25 mouse cellular contexts compared by ENCODE assay signal in genomic region chr14:58392055-58392726, GRCm38 (mm10).
DNase-seq lines count a peak whose midpoint lies in the region; TF ChIP-seq lines count a peak whose summit lies in the region.
"Had no signal": no experiment of that assay in that cellular context is flagged by ENCODE, and none has a peak within 500 bp of the region (broad histone marks: within the 10 kb centered on the region; RNA-seq: fewer than 3 reads in every experiment).

No protein-coding gene starts in this region.

- TF ChIP-seq CTCF in lung, adult 2 months (IDR thresholded peaks at IDR 0.05; ENCODE audit: insufficient read depth, low read length), result no peak

- WGBS in lung, adult 2 months, result 74% methylated on average over 9 of the region's 9 CpGs

- intact Hi-C loops in heart, postnatal 14 days (cut with DNase I), result no loop called here
- intact Hi-C loops in left cerebral cortex, postnatal 25 days (cut with DNase I), result no loop called here

- no peak for TF ChIP-seq POLR2A in lung, adult 2 months (IDR thresholded peaks at IDR 0.05; ENCODE audit: borderline replicate concordance, extremely low read depth, low read depth, low read length)

- no peak overlapping the region for H3K4me3 ChIP-seq in lung, adult 2 months (replicated peaks; ENCODE audit: extremely low read depth, low read depth, low read length)
- H3K4me3 ChIP-seq: forebrain, embryonic 15.5 days; heart, embryonic 15.5 days; hindbrain, embryonic 13.5 days; liver, embryonic 15.5 days; neural tube, embryonic 15.5 days had no signal

- DNase-seq in heart, adult 11 months, result peak; percentile 70
- DNase-seq in heart, postnatal 14 days, result no peak
- DNase-seq in left cerebral cortex, postnatal 25 days (ENCODE audit: low spot score in 2 of 2), result peak; percentile 7 to 32
- DNase-seq in left cerebral cortex, adult 8-10 months (ENCODE audit: low spot score in 2 of 2), result no peak
- peak; percentile 9 to 38 for DNase-seq in lung, postnatal 4 days
- DNase-seq in lung, adult 2 months, result no peak
- DNase-seq in telencephalon, adult 2 months (ENCODE audit: low read depth, low spot score), result peak; percentile 22
- DNase-seq: adrenal gland, postnatal 25 days; cerebellum, adult 2 months; cerebellum, postnatal 14 days; gastrocnemius, postnatal 10 days; heart, postnatal 4 days; kidney, adult 11 months; kidney, postnatal 36 days; layer of hippocampus, postnatal 36 days; midbrain, embryonic 14.5 days; retina, postnatal 1 day; right cerebral cortex, postnatal 14 days; thymus, adult 2 months; thymus, postnatal 36 days had no signal

- no peaks in the 10 kb centered on the region for H3K4me1 ChIP-seq in lung, adult 2 months (ENCODE audit: control insufficient read depth, insufficient read depth, low read length)
- H3K4me1 ChIP-seq: forebrain, embryonic 15.5 days; heart, embryonic 15.5 days; hindbrain, embryonic 13.5 days; liver, embryonic 15.5 days; neural tube, embryonic 15.5 days had no signal

Comparison
In these comparisons a context has a peak if more than half of its experiments do, and no peak if none do; other contexts are left out.
1. DNase-seq: peak in heart, adult 11 months (single experiment), left cerebral cortex, postnatal 25 days (2 of 2), lung, postnatal 4 days (2 of 2) and telencephalon, adult 2 months (single experiment); none in heart, postnatal 14 days (0 of 2), left cerebral cortex, adult 8-10 months (0 of 2) and lung, adult 2 months (single experiment).